Mouse (Mus musculus) lung, adult 18-20 months (tissue): ENCODE measurements around the gene Pard3b.

Source experiments
- DNase-seq, 2 experiments: peaks; one replicate each; pipeline ENCODE4 v3.0.0; 2022; ENCODE audit warnings: mixed read lengths in 2 of 2

Pard3b gene

GRCm38 (mm10) chr1:62648591-62648990 lies 1010.0 kb downstream of the Pard3b start:
- no peak for DNase-seq

GRCm38 (mm10) chr1:62650491-62650890 lies 1011.9 kb downstream of the Pard3b start:
- DNase-seq, result no peak

- DNase-seq, result no peak
Observed at GRCm38 (mm10) chr1:62654436-62654835, 1015.8 kb downstream of the Pard3b start.

- DNase-seq, result peak; percentile 58 to 74
Observed at GRCm38 (mm10) chr1:62664960-62665645, 1026.5 kb downstream of the Pard3b start.

- no peak for DNase-seq
Observed at GRCm38 (mm10) chr1:62665771-62666730, 1027.4 kb downstream of the Pard3b start.

GRCm38 (mm10) chr1:62666780-62667179 lies 1028.2 kb downstream of the Pard3b start:
- no peak for DNase-seq

- DNase-seq, result no peak
Observed at GRCm38 (mm10) chr1:62678611-62679344, 1040.2 kb downstream of the Pard3b start.

- DNase-seq, result no peak
Observed at GRCm38 (mm10) chr1:62679466-62679865, 1040.8 kb downstream of the Pard3b start.

GRCm38 (mm10) chr1:62682456-62683385 lies 1044.1 kb downstream of the Pard3b start:
- DNase-seq, result peak in 1 of 2 experiments; percentile 23

GRCm38 (mm10) chr1:62683498-62683897 lies 1044.9 kb downstream of the Pard3b start:
- no peak for DNase-seq

- no peak for DNase-seq
Observed at GRCm38 (mm10) chr1:62687511-62687910, 1048.9 kb downstream of the Pard3b start.

- DNase-seq, result no peak
Observed at GRCm38 (mm10) chr1:62691175-62691574, 1052.6 kb downstream of the Pard3b start.
